Mouse (Mus musculus): Measurements from ENCODE around the gene Jph2.
"Not testable (repeated sequence)": the region's sequence is repeated elsewhere in the genome, so short reads cannot be mapped to it uniquely, and the experiment has no call there.

The Jph2 gene

DNA sequence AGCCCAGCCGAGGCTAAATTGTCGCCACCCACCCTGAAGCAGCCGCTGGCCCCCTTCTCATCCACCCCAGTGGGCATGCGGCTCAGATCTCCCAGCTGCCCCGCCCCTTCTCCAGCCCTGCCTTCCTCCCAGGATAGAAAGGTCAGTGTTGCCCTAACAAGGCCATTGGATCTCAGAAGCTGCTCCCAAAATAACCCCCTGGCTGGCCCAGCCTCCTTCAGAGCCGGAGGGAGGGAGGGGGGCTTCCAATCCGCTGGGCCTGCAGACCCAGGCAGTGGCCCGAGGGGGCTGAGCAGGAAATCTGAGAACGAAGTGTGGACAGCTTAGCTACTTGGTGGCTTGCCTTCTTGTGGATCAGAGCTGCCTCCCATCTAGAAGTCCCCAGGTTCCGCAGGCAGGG lies at the start of gene Jph2:
TSS of gene Jph2 (minus strand) at position 89 of the 400 bp plus-strand sequence.
- no peak for DNase-seq

DNA sequence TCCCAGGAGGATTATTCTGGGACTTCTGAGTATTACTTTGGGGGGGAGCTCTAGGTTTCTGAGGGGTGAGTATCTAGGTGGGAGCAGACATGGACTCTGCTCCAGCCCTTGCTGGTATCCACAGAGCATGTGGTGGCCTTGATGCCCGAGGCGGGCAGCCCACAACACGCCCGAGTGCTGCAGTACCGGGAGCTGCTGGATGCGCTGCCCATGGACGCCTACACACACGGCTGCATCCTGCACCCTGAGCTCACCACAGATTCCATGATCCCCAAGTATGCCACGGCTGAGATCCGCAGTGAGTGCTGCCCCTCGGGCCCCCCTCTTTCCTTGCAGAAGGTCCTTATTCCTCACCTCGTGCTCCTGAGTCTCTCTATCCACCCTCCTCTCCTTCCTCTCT lies 49.6 kb upstream of the Jph2 start:
- no peak for DNase-seq

DNA sequence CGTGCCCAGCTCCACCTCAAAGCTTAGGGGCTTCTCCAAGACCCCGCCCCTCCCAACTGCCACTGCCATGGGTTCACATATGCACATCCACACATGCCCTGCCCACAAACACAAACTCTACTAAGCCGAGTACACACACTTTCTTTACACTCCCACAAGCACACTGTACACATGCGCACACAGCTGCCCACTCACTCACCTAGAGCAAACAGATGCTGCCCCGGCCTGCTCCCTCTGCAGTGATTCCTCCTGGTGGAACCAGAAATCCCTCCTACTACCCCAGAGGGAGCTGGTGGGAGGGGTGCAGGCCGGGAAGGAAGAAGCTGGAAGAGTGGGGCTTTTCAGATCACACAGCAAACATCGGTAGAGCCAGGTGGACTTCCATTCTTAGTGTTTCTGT lies 46.2 kb upstream of the Jph2 start:
- no peak for DNase-seq

DNA sequence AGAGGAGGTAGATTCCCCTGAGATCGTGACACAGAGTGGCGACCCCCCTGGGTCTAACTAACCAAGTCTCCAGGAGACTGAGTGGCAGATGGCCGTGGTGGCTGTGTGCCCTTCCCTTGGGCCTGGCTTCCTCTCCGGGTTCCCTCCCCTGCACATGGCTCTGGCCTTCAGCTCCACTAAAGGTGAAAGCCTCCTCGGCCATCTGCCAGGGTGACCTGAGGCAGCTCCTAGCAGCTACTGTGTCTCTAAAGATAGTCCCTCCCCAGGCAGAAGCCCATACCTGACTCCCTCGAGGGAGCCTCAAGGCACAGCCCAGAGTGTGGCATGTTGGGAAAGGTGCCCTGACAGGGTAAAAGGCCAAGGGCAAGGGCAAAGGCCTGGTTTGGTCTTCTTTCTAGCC lies 45.8 kb upstream of the Jph2 start:
- peak; percentile 90 for DNase-seq

DNA sequence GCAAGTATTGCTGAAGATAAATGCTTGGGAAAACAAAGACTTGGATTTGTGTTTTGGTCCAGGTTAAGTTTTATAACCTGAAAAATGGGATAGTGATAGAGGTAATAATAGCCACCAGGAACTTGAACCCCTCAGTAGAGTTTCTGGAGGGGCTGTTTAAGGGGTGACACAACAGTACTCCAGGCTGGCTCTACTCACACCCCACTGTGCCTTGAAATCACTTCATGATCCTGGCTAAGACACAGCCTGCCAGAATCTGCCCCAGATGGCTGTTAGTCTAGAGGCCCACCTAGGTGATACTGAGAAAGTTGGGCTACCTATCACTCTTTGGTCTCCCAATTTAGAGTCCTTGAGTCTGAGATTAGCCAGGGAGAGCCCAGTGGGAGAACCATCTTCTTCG lies 41.7 kb upstream of the Jph2 start:
- DNase-seq = no peak

DNA sequence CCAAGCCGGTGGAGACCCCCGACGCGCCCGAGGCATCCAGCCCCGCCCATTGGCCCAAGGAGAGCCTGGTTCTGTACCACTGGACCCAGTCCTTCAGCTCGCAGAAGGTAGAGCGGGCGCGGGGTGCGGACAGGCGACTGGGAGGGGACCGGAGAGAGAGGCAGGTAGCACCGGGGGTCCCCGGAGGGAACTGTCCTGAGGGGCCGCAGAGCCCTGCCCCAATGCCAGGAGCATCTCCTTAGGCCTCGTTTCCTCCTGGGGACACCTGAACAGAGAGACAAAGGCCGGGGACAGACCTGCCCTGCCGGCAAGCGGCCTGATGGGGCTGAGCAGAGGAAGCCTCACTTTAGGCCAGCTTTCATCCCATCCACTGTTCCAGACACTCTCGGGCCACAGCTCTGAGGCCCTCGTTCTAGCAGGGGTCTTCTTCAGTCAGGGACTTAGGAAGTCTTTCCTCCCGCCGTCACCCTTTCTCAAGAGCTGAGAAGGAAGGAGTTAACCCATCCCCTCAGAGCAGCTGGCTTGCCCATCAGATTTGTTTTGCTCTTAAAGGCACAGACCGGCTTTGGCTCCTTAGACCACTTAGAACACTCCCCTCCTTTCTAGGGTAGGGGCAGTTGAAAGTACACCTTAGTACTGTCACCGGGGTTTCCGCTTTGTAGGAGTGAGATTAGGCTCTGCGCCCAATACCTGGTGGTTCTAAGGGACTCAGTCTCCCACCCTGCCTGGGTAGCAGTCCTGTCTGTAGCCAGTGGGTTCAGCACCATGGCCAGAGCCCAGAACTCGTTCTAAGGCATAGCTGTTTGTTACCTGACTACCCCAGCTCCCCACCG lies 41.0 kb upstream of the Jph2 start:
- DNase-seq = no peak

DNA sequence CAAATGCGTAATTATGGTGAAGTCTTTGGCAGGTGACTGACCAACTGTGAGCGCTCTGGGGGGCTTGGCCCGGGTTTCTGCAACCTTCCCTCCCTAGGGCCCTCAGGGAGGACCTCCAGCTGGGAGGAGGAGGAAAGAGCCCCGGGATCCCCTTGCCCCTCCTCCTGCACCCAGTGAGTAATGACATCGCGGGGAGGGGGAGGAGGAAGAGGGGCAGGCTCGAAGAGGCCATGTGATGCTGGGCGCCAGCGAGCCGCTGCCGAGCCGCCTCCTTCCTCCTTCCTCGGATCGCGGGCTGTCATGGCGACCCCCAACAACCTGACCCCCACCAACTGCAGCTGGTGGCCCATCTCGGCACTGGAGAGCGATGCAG lies 40.4 kb upstream of the Jph2 start, which contains the start of gene Gdap1l1:
TSS of gene Gdap1l1 (plus strand) at position 231 of the 373 bp plus-strand sequence.
- DNase-seq = peak; percentile 86

DNA sequence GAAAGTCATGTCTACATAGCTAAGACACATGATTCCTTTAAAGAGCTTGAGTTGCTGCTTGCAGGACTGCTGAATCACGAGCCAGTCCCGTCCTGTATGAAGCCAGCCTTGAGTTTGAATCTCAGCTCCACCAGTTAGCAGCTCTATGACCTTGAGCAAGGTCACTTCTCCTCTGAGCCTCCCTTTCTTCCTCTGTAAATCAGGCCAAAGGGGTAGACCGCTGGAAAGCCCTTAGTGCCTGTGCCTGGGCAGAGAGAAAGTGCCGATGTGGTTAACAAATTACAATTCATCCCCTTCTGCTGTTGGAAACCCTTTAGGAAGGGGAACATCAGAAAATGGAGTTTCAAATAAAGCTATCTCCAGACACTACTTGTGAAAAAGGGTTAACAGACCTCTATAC lies 40.0 kb upstream of the Jph2 start:
- DNase-seq = no peak

DNA sequence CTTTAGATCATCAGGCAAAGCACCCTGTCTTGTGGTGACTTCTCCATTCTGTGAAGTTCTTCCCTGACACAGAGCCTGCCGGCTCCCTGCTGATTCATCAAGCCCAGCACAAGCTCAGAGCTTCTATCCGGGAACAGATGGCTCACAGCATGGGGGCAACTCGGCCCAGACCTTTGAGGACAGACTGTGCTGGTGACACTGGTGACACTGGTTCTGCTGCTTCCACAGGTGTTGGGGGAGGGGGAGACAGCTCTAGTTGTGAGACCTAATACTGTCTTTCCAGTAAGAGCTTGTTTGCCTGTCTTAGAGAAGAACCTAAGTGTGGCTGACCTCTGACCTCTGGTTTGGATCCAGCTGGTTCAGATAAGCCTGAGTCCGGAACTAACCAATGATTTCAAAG lies 36.2 kb upstream of the Jph2 start:
- DNase-seq = peak; percentile 97

DNA sequence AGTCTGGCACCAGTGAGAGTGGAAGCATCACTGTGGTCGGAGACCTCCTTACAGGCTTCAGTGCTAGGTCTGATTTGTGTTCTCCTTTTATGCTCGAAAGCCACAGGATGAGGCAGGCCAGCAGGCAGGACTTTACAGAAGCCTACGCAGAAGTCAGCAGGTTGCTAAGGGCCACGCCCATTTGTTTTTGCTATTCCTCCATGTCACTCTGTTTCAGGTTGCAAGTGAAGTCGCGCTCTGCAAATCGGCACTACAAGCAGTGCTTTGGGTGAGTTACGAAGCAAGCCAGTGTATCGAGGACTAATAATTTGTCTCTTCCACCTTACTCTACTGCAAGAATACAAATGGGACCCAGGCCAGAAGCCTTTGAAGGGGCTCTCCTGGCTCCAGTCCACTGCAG lies 33.5 kb upstream of the Jph2 start:
- no peak for DNase-seq

DNA sequence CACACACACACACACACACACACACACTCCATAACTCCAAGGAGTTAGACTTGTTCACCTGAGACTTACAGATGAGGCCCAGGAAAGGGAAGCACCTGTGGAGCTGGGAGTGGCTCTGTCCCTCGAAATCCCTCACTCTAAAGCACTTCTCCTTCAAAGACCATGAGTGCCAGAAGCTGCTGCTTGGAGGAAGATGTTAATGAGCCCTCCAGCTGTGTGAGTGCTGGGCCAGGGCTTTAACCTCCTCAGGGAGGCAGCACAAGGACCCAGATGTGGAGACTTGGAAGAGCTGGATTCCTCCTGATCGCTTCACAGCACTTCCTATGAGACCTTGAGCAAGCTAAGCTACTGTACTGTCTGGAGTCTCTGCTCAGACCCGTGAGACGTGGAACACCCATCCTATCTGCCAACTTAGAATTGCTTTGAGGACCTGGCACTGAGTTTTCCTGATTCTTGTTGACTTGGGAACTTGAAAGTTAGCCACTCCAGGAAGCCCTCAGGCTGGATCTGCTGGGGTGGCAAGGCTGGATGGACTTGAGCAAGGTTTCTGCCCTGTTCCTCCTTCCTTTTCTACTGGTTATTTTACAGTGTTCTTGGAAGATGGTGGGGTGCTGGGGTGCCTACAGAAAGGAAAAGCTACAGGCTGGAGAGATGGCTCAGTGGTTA lies 30.7 kb upstream of the Jph2 start:
- DNase-seq = no peak

DNA sequence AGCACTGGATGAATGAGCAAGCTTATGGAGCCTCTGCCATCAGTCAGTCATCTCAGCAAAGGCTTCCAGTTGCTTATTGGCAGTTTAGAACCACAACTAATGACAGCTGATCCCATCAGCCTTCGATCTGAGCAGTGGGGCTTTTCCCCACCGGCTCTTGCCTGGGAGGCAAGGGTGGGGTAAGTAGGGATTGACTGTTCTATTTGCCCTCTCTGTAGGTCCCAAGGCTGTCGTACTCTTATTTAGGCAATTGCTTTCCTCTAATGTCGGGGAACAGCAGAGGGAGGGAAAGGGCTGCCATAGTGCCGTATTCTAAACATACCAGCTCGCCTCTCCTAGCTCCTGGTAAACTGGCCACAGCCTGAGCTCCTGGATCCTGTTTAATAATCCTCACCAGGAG lies 26.8 kb upstream of the Jph2 start, which contains the start of gene Oser1:
TSS of gene Oser1 (minus strand) at position 101 of the 400 bp plus-strand sequence.
- DNase-seq = no peak

DNA sequence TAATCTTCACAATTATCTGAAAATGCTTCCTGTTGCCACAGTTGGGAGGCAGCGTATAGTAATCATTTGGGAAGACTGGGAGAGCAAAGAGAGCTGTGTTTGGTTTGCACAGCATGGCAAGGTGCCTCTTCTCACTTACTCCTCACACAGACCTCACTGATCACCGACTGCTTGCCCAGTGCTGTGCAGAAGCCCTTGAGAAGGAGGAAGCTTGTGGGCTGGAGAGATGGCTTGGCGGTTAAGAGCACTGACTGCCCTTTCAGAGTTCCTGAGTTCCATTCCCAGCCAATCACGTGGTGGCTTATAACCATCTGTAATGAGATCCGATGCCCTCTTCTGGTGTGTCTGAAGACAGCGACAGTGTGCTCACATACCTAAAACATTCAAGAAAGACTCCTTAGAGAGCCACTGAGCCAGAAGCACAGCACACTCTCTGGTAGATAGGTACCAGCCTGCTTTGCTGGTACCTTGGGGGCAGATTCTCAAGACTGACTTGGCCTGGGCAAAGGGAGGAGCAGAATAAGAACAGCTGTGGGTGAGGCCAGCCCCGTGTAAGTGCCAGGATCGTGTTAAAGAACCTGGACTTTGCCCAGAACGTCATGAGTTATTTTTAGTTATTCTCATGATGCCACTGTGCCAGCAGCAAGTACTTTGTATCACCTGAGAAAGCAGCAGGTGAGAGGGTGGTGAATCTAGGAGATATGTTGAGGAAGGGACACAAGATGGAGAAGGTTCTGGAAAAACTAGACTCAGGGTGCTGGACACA lies 25.3 kb upstream of the Jph2 start:
- peak; percentile 17 for DNase-seq

DNA sequence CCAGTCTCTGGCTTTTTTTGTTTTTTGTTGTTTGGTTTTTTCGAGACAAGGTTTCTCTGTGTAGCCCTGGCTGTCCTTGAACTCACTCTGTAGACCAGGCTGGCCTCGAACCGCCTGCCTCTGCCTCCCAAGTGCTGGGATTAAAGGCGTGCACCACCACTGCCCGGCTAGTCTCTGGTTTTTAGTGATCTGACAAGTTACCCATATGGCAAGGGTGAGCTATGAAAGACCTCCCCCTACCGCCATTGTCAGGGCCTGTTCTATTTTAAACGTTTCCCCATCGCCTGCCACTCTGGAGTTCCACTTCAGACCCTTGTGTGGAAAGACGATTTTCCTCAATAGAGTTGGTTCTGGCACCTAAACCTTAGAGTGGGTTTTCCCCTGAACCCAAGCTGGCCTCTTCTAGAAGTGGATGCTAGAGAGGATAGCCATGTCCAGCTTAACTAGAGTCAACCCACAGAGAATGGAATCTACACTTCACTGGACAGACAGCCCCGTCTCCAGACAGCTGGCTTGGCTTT lies 22.6 kb upstream of the Jph2 start:
- peak; percentile 59 for DNase-seq

DNA sequence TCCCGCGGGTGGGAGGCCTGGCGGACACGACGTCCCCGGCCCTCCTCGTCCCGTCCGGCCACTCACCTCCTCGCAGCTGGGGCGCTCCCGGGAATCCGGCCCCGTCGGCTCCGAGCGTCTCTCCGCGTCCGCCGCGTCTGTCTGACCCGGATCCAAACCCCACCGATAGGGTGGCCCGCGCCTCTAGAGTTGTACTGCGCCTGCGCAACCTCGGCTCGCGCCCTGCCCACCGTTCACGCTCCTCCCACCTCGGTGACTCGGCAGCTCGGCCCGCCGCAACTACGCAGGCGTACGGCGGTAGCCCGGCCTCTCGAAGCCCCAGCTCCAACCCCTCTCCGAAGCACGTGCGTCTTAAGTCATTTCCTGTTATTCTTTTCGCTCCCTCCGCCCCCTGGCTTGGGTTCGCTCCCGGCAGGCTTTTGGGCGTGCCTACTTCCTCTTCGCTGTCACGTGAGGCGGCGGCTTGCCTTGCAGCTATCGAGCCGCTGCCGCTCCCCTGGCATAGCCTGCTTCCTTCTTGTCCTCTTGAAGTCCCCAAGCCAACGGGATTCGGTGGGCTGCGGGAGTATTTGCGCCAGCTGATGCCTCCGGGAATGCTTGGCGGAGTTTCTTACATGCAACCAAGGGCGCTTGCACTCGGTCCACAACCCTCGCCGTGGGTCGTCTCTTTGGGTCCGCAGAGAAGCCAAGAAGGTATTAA lies 21.7 kb upstream of the Jph2 start:
- peak; percentile 99 for DNase-seq

DNA sequence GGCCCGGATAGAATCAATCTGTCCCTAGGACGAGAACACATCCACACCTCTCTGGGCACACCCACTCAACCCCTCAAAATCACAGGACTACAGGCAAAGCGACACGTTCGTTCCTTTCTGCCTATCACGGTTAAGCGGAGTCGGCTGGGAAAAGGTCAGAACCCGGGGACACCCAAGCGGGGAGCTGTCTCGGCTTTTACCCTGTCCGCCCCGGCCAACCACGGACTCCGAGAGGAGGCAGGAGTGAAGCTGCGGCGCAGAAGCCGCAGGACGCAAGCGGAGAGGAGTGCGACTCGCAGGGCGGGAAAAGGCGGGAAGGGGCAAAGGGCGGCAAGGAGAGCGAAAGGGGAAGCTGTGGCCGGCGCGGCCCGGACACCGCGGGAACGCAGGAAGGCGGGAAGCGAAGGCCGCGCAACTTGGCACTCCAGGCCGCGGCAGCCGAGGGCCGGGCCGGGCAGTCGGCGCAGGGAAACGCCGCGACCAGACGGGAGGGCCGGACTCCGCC lies 21.1 kb upstream of the Jph2 start:
- DNase-seq = peak; percentile 60

DNA sequence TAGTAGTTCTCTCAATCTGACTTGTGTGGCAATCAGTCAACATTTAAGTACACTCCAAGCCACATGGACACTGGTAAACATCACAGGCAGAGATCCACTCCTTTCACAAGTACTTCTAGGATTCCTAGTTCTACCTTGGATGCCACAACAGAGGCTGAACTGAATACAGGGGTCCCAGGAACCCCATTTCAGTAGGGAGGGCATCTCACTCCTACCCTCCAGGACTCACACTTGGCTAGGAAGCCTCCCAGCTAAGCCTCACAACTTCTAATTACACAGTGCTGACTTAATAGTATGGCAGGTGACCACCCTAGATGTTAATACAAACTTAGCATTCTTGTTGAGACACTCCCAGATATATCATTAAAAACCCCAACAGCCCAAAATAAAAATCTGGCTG lies 20.0 kb upstream of the Jph2 start:
- peak; percentile 34 for DNase-seq

DNA sequence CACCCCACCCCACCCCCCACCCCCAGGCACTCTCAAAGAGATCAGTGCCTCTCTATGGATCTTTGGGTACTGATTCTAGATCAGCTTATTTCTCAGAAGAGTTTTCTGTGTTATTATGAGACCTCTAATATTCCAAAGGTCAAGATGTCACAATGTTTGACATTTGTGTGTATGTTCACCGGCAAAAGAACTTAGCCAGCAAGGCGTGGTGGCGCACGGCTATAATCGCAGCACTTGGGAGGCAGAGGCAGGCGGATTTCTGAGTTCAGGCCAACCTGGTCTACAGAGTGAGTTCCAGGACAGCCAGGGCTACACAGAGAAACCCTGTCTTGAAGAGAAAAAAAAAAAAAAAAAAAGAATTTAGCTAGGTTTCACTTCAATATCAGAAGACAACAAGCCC lies 19.2 kb upstream of the Jph2 start:
- DNase-seq = peak; percentile 23

DNA sequence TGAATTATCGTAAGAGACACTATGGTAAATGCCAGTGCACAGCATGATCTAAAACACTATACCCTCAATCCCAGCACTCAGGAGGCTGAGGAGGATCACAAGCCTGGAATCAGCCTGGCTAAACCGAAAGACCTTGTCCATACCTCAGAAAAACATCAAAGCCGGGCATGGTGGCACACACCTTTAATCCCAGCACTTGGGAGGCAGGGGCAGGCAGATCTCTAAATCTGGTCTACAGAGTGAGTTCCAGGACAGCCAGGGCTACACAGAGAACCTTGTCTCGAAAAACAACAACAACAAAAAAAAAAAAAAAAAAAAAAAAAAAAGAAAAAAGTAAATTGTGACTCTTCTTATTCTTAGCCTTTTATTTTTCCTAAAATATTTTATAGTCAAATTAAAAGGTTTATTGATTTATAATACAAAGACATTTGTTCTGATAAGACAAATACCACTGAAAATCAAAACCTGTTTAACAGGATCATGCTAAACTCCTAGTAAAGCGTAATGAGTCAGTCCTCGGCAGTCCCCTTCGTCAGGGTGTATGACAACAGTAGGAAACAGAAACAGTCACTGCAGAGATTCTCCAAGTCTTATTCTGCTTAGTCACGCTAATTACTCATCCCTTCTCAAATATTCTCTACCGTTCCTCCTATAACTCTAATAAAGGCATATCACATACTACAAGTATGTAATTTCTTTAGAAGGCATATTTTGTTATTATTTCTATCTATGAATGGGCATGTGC lies 15.2 kb upstream of the Jph2 start:
- DNase-seq = no peak

DNA sequence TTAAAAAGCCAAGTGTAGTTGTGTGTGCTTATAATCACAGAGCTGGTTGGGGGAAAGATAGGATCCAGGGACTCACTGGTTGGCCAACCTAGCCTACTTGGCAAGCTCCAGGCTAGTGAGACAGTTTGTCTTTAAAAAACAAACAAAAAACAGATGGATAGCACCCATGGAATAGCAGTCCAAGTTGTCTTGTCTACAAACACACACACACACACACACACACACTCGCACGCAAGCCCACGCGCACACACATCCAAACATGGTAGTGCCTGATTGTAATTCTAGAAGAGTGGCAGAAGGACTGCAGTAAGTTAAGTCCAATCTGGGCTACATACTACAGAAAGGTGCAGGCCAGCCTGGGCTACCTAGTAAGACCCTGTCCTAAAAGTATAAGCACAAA lies 14.6 kb upstream of the Jph2 start:
- no peak for DNase-seq

DNA sequence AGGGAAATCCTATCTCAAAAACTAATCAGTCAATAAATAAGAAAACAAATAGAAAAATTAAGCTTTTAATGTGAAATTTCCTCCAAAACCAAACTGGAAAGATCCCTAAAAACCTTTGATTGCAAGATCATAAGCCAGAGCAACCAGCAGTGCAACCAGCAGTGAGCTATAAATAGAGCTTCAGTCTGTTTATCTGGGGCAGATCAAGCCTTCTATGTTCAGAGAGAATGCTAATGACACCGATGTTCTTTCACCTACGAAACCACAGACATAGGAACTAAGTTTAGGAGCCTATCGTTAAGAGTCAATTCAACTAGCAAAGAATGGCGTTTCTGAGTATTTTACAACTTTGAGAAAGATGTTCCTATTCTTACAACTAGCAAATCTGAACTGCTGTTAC lies 14.0 kb upstream of the Jph2 start:
- DNase-seq = no peak

DNA sequence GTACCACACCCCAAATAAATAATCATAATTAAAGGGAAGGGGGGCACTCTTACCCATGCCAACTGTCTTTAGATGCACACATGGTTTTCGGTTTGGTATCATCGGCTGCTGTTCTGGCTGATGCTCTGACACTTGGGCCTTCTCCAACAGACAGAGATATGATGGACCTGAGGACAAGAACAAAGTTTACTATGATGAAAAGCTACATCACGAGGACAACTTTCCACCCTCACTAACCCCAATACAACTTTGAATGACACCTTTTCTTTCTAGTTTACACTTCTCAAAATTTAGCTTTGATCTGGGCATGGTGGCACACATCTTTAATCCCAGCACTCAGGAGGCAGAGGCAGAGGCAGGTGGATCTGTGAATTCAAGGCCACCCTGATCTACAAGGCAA lies 13.6 kb upstream of the Jph2 start:
- DNase-seq = not testable (repeated sequence)
